Mouse (Mus musculus): ENCODE measurements around the gene Zfp148. TPM values are rescaled to one million over a fixed set of nuclear protein-coding genes. Genes with fewer than 3 reads are reported as not detected.
"Not testable (repeated sequence)": the region's sequence is repeated elsewhere in the genome, so short reads cannot be mapped to it uniquely, and the experiment has no call there.

Gene Zfp148
- total RNA-seq, 1 experiment = 19.5 TPM

DNA sequence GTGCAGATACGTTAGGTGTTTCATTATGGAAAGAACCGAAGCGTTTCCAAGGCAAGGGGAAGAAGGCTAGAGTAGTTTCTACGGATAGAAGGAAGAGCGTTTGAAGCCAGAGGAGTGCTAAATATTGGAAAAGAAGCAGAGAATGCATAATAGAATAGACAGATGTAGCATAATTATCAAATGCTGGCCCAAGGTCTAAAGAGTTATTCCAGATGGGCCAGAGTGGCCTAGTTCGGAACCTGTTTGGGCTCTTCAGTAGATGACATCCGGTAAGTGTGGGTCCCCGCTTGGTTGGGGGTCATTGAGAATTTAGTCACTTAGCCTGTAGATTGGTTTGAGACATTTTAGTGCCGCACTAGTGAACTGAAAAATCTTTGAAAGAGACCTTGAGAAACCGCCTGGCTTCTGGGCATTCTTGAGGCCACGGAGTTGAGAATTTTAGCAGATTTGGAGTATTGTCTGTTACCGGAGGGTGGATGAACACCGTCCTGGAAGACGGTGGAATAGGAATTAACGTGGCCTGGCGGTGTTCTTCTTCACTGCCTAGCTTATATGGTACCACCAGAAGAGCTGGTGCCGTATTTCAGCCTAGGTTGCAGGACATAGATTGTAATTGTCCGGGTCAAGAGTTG, 1.1 kb downstream of the Zfp148 start:
- DNase-seq (ENCODE audit: low read depth, low spot score) = no peak
- TF ChIP-seq ZNF384 (IDR thresholded peaks at IDR 0.05; ENCODE audit: low read depth, low read length) (no peak), MAFK (IDR thresholded peaks at IDR 0.05; ENCODE audit: insufficient read depth, low read depth, low read length) (no peak), HCFC1 (IDR thresholded peaks at IDR 0.05; ENCODE audit: borderline replicate concordance, insufficient read depth, low read length) (no peak), ZC3H11A (IDR thresholded peaks at IDR 0.05; ENCODE audit: borderline replicate concordance, low read depth, low read length) (no peak), CHD2 (IDR thresholded peaks at IDR 0.05; ENCODE audit: low read depth, low read length) (no peak)
- H3K36me3 ChIP-seq (ENCODE audit: control insufficient read depth, insufficient read depth, low read length, poor library complexity, severe bottlenecking) = no peaks in the 10 kb centered on the region
- H3K4me3 ChIP-seq (ENCODE audit: insufficient read depth in 1 of 2, low read depth in 1 of 2, low read length in 2 of 2, poor library complexity in 1 of 2, severe bottlenecking in 1 of 2) = peak overlapping the region; percentile 91 to 92
- in situ Hi-C loops (cut with MboI; ENCODE audit: low sequenced_read_pairs in 2 of 2, unreplicated experiment in 2 of 2) = no loop called here
- peak overlapping the region; percentile 90 for H3K9ac ChIP-seq (ENCODE audit: insufficient read depth, low read depth, low read length, poor library complexity, severe bottlenecking)
- H3K9me3 ChIP-seq (ENCODE audit: control insufficient read depth, insufficient read depth, low read depth, low read length) = no peaks in the 10 kb centered on the region
- H3K27ac ChIP-seq (ENCODE audit: insufficient read depth, low read depth, low read length, poor library complexity, severe bottlenecking) = peak overlapping the region; percentile 54; the same call in 1 of the 2 replicates
- H3K4me1 ChIP-seq (ENCODE audit: control insufficient read depth in 2 of 2, insufficient read depth in 2 of 2, low read length in 2 of 2, poor library complexity in 1 of 2) = peaks cover 2 to 4% of the 10 kb centered on the region in 2 experiments; a peak in 3 of 4 replicates

DNA sequence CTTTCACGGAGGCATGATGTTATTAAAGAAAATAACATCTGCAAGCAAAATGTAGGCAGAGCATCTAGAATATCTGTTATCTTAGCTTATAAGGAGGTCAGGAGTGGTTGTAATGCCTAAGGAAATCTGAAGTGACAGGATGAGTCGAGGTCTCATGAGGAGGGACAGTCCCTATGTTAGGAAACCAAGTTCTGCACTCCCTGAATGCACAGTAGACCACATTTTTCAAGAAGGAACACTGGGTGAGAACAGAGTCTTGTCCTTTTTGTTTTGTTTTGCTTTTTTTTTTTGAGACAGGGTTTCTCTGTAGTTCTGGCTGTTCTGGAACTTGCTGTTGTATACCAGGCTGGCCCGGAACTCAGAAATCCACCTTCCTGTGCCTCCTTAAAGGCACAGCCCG, 1.7 kb downstream of the Zfp148 start:
- in situ Hi-C loops (cut with MboI; ENCODE audit: low sequenced_read_pairs in 2 of 2, unreplicated experiment in 2 of 2) = no loop called here

DNA sequence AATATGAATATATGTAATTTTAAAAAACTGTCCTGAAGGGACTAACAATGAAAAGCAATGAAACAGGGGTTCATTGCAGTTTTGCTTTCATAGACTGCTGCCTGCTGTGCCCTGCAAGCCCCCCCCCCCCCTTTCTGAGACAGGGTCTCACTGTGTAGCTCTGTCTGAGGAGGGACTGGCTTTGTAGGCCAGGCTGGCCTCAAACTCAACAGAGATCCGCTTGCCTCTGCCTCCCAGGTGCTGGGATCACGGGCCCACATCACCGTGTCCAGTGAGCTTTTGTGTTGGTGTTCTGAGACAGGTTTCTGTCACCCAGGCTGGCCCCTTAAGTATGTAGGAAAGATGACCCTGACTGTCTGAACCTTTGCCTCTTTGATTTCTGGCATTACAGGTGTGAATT, 2.9 kb downstream of the Zfp148 start:
- Histone ChIP-seq H3K9me3 (ENCODE audit: control insufficient read depth, insufficient read depth, low read depth, low read length) (no peaks in the 10 kb centered on the region), H3K27ac (ENCODE audit: insufficient read depth, low read depth, low read length, poor library complexity, severe bottlenecking) (no peak overlapping the region), H3K36me3 (ENCODE audit: control insufficient read depth, insufficient read depth, low read length, poor library complexity, severe bottlenecking) (no peaks in the 10 kb centered on the region), H3K4me3 (ENCODE audit: insufficient read depth in 1 of 2, low read depth in 1 of 2, low read length in 2 of 2, poor library complexity in 1 of 2, severe bottlenecking in 1 of 2) (no peak overlapping the region), H3K9ac (ENCODE audit: insufficient read depth, low read depth, low read length, poor library complexity, severe bottlenecking) (no peak overlapping the region), H3K4me1 (ENCODE audit: control insufficient read depth in 2 of 2, insufficient read depth in 2 of 2, low read length in 2 of 2, poor library complexity in 1 of 2) (peaks cover 4 to 6% of the 10 kb centered on the region in 2 experiments; a peak in 3 of 4 replicates)
- in situ Hi-C loops (cut with MboI; ENCODE audit: low sequenced_read_pairs in 2 of 2, unreplicated experiment in 2 of 2) = no loop called here
- DNase-seq (ENCODE audit: low read depth, low spot score) = no peak
- TF ChIP-seq CHD2 (IDR thresholded peaks at IDR 0.05; ENCODE audit: low read depth, low read length) = no peak
- TF ChIP-seq ZNF384 (IDR thresholded peaks at IDR 0.05; ENCODE audit: low read depth, low read length) = no peak
- no peak for TF ChIP-seq ZC3H11A (IDR thresholded peaks at IDR 0.05; ENCODE audit: borderline replicate concordance, low read depth, low read length)
- TF ChIP-seq MAFK (IDR thresholded peaks at IDR 0.05; ENCODE audit: insufficient read depth, low read depth, low read length) = no peak
- TF ChIP-seq HCFC1 (IDR thresholded peaks at IDR 0.05; ENCODE audit: borderline replicate concordance, insufficient read depth, low read length) = no peak

More for the DNA sequence above, 1.7 kb downstream of the Zfp148 start:
- TF ChIP-seq ZNF384 (IDR thresholded peaks at IDR 0.05; ENCODE audit: low read depth, low read length) (no peak), MAFK (IDR thresholded peaks at IDR 0.05; ENCODE audit: insufficient read depth, low read depth, low read length) (no peak), ZC3H11A (IDR thresholded peaks at IDR 0.05; ENCODE audit: borderline replicate concordance, low read depth, low read length) (no peak), HCFC1 (IDR thresholded peaks at IDR 0.05; ENCODE audit: borderline replicate concordance, insufficient read depth, low read length) (no peak), CHD2 (IDR thresholded peaks at IDR 0.05; ENCODE audit: low read depth, low read length) (no peak)
- peaks cover 4 to 6% of the 10 kb centered on the region in 2 experiments; a peak in 3 of 4 replicates for H3K4me1 ChIP-seq (ENCODE audit: control insufficient read depth in 2 of 2, insufficient read depth in 2 of 2, low read length in 2 of 2, poor library complexity in 1 of 2)
- H3K36me3 ChIP-seq (ENCODE audit: control insufficient read depth, insufficient read depth, low read length, poor library complexity, severe bottlenecking) = no peaks in the 10 kb centered on the region
- DNase-seq (ENCODE audit: low read depth, low spot score) = no peak
- no peaks in the 10 kb centered on the region for H3K9me3 ChIP-seq (ENCODE audit: control insufficient read depth, insufficient read depth, low read depth, low read length)
- H3K4me3 ChIP-seq (ENCODE audit: insufficient read depth in 1 of 2, low read depth in 1 of 2, low read length in 2 of 2, poor library complexity in 1 of 2, severe bottlenecking in 1 of 2) = peak overlapping the region; percentile 91 to 92
- no peak overlapping the region for H3K27ac ChIP-seq (ENCODE audit: insufficient read depth, low read depth, low read length, poor library complexity, severe bottlenecking)
- H3K9ac ChIP-seq (ENCODE audit: insufficient read depth, low read depth, low read length, poor library complexity, severe bottlenecking) = peak overlapping the region; percentile 90; the same call in 1 of the 2 replicates

DNA sequence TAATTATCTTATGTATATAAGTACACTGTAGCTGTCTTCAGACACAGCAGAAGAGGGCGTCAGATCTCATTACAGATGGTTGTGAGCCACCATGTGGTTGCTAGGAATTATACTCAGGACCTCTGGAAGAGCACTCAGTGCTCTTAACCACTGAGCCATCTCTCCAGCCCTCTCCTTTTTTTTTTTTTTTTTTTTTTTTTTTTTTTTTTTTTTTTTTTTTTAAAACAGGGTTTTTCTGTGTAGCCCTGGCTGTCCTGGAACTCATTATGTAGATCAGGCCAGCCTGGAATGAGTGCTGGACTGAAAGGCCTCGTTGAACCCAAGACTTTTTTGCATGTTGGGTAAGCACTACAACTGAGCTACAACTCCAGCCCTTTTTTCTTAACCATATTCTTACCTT, 3.4 kb downstream of the Zfp148 start:
- H3K9ac ChIP-seq (ENCODE audit: insufficient read depth, low read depth, low read length, poor library complexity, severe bottlenecking); DNase-seq (ENCODE audit: low read depth, low spot score); H3K27ac ChIP-seq (ENCODE audit: insufficient read depth, low read depth, low read length, poor library complexity, severe bottlenecking); H3K36me3 ChIP-seq (ENCODE audit: control insufficient read depth, insufficient read depth, low read length, poor library complexity, severe bottlenecking); H3K9me3 ChIP-seq (ENCODE audit: control insufficient read depth, insufficient read depth, low read depth, low read length); in situ Hi-C loops (cut with MboI; ENCODE audit: low sequenced_read_pairs in 2 of 2, unreplicated experiment in 2 of 2); H3K4me1 ChIP-seq (ENCODE audit: control insufficient read depth in 2 of 2, insufficient read depth in 2 of 2, low read length in 2 of 2, poor library complexity in 1 of 2); H3K4me3 ChIP-seq (ENCODE audit: insufficient read depth in 1 of 2, low read depth in 1 of 2, low read length in 2 of 2, poor library complexity in 1 of 2, severe bottlenecking in 1 of 2): not testable (repeated sequence)
- TF ChIP-seq ZNF384 (IDR thresholded peaks at IDR 0.05; ENCODE audit: low read depth, low read length) = peak; percentile 91

DNA sequence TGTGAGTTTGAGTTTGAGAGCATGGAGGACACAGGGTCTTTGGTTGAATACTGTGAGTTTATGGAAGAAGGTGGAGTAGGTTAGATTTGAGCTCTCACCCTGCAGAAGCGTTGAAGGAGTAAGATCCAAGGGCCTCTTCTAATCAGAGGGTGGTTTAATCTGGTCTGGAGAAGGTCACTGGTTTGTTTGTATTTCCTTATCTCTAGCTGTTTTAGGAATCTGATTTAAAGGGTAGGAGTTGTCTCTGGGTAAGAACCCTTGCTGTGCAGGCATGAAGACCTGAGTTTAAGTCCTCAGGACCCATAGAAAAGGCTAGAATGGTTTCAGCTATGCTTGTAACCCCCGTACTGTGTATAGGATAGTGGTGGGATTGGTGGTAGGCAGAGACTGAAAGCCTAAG, 6.4 kb downstream of the Zfp148 start:
- Histone ChIP-seq H3K4me3 (ENCODE audit: insufficient read depth in 1 of 2, low read depth in 1 of 2, low read length in 2 of 2, poor library complexity in 1 of 2, severe bottlenecking in 1 of 2) (no peak overlapping the region), H3K4me1 (ENCODE audit: control insufficient read depth in 2 of 2, insufficient read depth in 2 of 2, low read length in 2 of 2, poor library complexity in 1 of 2) (peaks cover 4 to 6% of the 10 kb centered on the region in 2 experiments; a peak in 3 of 4 replicates), H3K27ac (ENCODE audit: insufficient read depth, low read depth, low read length, poor library complexity, severe bottlenecking) (no peak overlapping the region), H3K9ac (ENCODE audit: insufficient read depth, low read depth, low read length, poor library complexity, severe bottlenecking) (no peak overlapping the region), H3K36me3 (ENCODE audit: control insufficient read depth, insufficient read depth, low read length, poor library complexity, severe bottlenecking) (no peaks in the 10 kb centered on the region), H3K9me3 (ENCODE audit: control insufficient read depth, insufficient read depth, low read depth, low read length) (no peaks in the 10 kb centered on the region)
- no peak for DNase-seq (ENCODE audit: low read depth, low spot score)
- no peak for TF ChIP-seq ZNF384 (IDR thresholded peaks at IDR 0.05; ENCODE audit: low read depth, low read length)
- TF ChIP-seq HCFC1 (IDR thresholded peaks at IDR 0.05; ENCODE audit: borderline replicate concordance, insufficient read depth, low read length) = no peak
- TF ChIP-seq ZC3H11A (IDR thresholded peaks at IDR 0.05; ENCODE audit: borderline replicate concordance, low read depth, low read length) = no peak
- TF ChIP-seq CHD2 (IDR thresholded peaks at IDR 0.05; ENCODE audit: low read depth, low read length) = no peak
- TF ChIP-seq MAFK (IDR thresholded peaks at IDR 0.05; ENCODE audit: insufficient read depth, low read depth, low read length) = no peak
- in situ Hi-C loops (cut with MboI; ENCODE audit: low sequenced_read_pairs in 2 of 2, unreplicated experiment in 2 of 2) = no loop called here

Data from ES-E14 (cell line).